Mouse (Mus musculus) left cerebral cortex, postnatal 25 days (tissue): ENCODE measurements around the gene Arsk. TPM values are rescaled to one million over a fixed set of nuclear protein-coding genes. Genes with fewer than 3 reads are reported as not detected.

Source experiments
- DNase-seq, 2 experiments: peaks; one replicate each; pipeline ENCODE4 v3.0.0; 2022; ENCODE audit warnings: low spot score in 2 of 2, mixed read lengths in 1 of 2
- intact Hi-C: fragments of 180-260 bp; cut with DNase I; formaldehyde crosslinking; loops from one replicate; pipeline ENCODE4 v1.15.1; 2025
- total RNA-seq, 2 experiments: library from RNA; stranded (reverse); gene quantifications; 2 replicates each; pipeline ENCODE4 v1.2.3; 2021

Arsk gene
- 1 to 10 TPM; 4.1 to 4.6 TPM for total RNA-seq

DNA sequence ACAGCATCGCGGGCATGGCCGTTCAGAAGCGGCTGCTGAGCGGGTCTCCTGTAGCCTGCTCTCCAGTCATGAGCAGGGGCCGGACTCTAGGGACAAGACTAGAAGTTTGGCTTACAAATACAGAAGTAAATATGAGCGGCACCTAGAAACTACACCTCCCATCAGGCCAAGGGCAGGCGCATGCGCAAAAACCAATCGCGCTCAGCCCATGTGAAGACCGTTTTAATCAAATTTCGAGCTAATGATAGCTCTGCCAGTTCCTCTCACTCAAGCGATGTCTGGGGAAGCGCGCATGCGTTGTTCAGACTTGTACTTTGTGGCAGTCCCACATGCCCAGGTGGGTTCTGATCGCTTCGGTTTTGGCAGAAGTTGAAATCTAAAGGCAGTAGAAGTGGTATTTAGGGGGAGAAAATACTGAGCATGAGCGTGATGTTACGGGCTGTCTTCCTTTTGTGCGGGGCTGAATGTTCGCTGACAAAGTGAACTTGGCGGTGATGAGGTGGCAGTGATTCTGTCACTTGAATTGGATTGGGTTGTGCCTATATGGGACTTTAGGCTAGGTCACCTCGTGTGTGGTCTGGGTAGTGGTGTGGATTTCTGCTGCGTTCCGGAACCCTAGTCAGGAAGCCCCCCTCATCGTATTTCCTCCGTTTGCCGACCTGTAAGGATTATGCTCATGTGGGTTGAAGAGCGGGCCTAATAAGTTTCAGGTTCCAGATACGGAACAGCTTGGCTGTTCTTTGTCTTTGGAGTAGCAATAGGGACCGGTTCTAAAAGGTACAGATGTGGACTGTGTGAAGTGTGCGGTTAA lies at the start of gene Arsk, which contains the start of gene Ttc37:
TSS of gene Arsk (minus strand) at position 168 of the 811 bp plus-strand sequence.
TSS of gene Ttc37 (plus strand) at position 242 of the 811 bp plus-strand sequence.
- DNase-seq = peak; percentile 91 to 98
- intact Hi-C loops = loop anchor here (5.0 kb wide), 1 partner anchor 81 kb away; the partner anchor contains the start of gene Rfesd

DNA sequence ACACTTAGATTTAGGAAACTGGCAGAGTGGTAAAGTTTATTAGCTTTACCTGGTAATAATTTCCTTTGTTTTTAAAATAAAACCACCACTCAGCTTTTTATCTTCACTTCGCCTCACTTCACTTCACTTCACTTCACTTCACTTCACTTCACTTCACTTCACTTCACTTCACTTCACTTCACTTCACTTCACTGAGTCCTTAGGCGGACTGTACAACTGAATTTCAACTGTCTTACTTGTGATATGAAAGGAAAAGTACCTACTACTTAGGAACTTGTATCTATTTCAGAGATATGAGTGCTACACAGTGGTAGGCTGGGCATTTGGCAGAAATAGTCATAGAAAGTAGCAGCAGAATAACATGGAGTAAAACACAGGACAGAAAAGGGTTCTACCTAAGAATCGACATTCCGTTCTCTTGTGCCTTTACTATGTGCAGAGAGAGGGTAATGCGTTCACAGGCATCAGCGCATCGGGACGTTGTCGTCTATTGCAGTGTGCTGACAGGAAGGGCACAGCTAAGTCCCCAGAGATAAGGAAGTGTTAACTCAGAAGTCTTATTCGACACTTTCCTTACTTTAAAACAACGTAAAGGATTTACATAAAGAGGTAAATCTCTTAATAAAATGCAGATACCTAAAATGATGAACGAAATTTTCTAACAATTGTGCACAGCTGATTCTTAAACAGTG lies 42.8 kb upstream of the Arsk start:
- intact Hi-C loops = no loop called here

DNA sequence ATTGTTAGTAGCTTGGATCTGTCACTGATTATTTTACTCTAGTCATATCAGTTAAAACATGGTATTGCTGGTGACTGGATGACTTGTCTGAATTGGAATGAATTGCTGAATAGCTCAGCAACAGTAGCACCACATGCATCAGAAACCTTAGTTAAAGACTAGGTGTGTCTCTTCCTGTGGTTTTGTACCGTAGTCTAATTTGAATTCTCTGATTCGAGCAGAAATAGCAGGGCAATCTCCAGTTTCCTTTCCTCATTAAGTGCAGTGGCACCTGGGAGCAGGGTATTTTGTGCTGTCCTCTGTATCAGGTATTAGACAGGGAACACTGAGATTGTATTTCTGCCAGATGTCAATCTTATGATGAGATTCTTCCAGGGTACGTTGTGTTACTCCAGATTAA lies 40.4 kb upstream of the Arsk start:
- no peak for DNase-seq
- intact Hi-C loops = no loop called here

More for the DNA sequence above, 42.8 kb upstream of the Arsk start:
- no peak for DNase-seq

DNA sequence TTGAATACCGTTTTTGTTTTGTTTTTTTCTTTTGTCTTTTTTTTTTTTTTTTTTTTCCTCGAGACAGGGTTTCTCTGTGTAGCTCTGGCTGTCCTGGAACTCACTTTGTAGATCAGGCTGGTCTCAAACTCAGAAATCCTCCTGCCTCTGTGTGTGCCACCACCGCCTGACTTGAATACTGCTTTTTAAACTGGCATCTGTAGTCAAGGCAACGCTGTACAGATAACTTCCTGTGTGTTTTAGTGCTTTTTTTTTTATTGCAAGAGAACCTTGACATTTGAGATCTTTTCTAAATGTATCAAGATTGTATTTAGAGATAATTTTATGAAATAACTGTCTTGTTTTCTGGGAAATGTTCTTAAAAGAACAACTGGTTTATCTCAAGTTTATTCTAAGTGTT lies 34.0 kb upstream of the Arsk start:
- no peak for DNase-seq
- intact Hi-C loops = no loop called here

DNA sequence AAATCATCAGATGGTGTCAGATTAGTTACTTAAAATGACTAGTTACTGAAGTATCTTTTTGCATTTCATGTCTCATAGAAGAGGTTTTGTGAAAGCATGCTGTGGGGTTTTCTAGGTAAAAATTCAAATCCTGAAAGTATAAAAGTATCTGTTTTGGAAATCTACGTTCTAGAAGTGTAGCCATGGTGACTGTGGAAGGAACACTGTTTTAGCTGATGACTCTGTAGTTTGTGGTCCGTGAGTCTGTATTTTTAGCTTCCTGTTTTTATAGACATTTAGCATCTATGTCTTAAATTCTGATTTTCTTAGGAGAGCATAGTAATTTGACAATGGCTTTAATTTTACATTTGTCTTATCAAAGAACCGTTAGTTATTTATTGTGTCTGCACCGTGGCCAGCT lies 30.3 kb upstream of the Arsk start:
- intact Hi-C loops = no loop called here
- peak in 1 of 2 experiments; percentile 8 for DNase-seq

DNA sequence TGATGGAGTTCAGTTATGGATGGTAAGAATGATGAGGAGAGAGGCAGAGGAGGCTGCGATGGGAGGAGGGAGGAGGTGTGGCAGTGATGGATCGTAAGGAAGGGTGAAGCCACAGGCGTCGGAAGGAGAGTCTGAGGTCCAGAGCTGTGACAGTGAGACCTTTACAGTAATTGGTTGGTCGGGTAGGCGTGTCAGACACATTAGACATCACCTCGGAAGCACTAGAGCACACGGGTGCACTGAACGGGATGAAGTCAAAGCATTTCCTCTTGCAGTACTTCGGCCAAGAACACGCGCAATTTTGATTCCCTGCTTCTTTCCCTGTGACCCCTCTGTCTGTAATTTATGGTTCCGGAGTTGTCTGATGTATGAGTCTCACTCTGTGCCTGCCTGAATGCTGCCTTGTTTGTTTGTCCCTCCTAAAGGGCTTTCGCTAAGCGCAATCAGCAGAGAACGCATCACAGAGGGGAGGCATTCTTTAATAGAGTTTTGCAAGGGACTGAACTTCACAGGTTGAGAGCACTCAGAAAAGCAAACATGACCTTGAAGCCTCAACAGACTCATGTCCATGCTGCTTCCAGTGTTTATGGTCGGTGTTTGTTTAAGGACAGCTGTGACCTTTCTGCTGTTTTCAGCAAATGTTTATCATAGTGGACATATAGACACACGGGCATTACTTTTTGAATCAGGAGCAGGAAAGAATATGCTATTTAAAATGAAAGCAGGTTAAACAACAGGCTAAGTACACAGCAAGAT lies 10.8 kb upstream of the Arsk start:
- intact Hi-C loops = no loop called here
- DNase-seq = no peak

DNA sequence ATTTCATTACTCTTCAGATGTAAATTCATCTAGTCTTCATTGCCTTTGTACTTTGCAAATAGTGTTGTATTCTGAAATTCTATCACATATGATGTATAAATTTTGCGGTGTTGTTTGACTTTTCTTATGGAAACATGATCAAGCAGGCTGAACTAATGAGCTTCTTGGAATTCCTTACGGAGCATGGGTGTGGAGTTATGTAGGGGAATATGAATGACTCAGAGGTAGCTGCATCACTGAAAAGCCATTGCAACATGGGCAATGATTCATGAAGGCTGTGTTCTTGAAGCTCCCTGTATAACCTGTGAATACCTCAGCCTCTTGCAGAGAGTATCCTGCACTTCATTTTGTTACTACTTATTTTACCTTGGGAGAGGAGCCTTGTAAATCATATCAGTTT lies 3.5 kb upstream of the Arsk start:
- DNase-seq = no peak
- intact Hi-C loops = no loop called here

DNA sequence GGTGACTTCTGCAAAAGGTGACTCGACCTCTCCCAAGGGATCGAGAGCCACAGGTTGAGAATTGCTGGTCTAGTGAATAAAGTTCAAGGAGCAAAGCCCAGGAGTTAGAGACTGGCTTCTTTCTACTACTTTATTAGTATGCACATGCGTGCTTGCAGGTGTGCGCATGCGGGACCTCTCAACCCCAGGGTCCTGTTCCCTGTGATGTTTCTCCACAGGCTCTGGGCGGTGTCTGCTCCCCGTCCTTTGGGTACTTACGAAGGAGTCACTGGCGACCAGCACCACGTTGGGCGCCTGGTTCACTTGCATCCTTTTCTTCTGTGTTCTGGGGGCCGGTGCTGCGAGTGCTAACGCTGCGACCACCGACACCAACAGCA lies 356 bp downstream of the Arsk start:
- intact Hi-C loops = loop anchor here (5.0 kb wide), 1 partner anchor 81 kb away; the partner anchor contains the start of gene Rfesd
- DNase-seq = no peak

DNA sequence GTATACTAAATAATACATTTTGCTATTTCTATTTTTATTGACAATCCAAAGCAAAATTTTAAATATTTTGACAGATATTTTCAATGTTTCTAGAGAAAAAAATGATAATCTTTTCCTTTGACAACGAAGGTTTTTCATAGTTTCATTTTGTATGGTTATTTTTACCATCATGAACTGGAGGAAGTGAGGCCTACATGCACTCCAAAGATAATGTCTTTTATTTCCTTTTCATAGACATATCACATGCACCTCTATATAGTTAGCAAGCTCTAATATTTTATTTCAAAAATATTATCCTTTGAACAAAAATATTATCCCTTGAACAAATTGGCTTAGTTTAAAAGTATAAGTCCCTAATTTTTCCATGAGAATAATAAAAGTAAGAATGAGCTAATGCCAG lies 24.1 kb downstream of the Arsk start:
- no peak for DNase-seq
- intact Hi-C loops = no loop called here

DNA sequence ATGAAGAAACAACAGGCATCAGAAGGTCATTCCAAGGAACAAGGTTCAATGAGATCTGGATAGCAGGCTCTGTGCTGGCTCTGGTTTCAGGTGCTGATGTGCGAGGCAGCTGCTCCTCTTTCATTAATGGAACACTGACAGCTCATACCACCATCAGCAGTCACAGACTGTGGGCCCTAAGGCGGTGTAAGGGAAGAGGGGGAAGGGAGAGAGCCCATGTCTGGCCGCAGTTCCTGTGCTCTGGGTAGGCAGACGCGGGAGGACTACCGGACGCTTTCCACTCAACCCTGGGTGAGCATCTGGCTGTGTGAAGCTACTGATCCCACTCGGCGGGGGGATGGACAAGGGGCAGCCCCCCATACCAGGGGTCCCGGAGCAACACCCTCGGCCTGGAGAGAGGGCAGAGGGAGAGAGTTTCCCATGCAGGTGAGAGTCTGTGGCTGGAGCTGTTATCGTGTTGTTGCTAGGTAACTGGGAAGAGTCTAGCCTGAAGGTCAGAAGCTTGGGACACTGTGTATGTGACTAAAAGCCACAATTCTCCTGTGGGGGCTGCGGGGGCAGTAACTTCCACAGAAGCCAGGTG lies 34.0 kb downstream of the Arsk start:
- intact Hi-C loops = no loop called here
- no peak for DNase-seq

DNA sequence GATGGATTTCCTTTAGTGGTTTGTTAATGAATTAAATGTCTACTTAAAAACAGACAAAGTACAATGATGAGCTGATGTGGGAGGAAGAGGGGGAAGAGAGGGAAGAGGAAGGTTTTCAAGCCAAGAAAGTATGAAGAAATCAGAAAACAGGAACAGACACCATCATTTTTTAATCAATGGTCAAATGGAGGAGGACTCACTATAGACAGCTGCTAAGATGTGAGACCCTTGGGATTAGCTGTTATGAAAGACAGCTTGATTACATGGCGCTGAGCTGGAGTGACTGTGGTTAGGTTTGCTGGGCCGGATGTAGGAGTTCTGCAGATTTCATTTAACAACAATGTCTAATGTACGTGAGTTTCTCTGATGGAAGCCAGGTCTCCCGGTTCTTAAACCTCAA lies 34.9 kb downstream of the Arsk start:
- intact Hi-C loops = no loop called here
- no peak for DNase-seq

DNA sequence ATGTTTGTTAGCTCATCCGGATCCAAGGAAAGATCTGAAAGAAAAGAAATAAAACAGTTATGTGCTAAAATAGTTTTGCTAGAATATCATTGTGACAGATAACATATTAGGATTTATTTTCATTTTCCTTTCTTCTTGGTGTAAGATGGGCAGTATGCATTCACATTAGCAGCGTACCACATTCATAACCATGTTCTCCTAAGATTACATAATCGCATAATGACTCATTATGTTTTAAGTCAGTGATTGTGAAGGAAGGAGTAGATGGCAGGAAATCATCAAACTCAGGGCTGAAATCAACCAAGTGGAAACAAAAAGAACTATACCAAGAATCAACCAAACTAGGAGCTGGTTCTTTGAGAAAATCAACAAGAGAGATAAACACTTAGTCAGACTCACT lies 35.9 kb downstream of the Arsk start:
- intact Hi-C loops = no loop called here
- DNase-seq = no peak

DNA sequence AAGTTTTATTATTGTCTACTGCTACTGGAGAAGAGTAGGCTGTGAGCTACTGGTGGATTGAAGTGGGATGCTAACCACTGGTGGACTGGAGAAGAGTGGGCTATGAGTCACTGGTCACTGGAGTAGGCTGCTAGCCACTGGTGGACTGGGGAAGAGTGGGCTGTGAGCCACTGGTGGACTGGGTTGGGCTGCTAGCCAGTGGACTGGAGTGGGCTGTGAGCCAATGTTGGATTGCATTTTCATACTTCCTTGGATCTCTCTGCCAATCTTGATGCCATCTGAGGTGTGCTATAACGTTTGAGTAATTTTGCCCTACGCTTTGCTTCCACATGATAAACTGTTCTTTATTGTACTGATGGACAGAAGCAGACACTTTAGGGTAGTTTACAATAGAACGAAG lies 36.3 kb downstream of the Arsk start:
- intact Hi-C loops = no loop called here
- no peak for DNase-seq

DNA sequence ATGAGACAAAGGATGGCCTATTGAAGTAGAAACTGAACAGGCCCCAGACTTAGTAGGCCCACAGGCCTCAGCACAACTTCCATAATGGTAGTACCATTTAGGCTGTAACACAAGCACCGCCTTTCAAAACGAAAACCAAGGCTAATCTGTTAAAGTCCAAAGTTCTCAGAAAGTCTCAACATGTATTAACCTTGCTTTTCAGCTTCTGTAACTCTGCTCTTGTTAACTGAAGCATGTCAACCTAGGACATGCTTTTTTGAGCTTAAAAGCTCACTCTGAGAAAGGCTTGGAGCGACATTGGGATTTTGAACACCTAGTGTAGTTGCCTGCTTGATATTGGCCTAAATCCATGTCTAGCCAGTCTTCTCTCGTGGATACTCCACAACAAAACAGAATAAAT lies 38.9 kb downstream of the Arsk start:
- intact Hi-C loops = loop anchor here (5.0 kb wide), 1 partner anchor 117 kb away; the partner anchor contains the start of gene Rhobtb3
- no peak for DNase-seq

DNA sequence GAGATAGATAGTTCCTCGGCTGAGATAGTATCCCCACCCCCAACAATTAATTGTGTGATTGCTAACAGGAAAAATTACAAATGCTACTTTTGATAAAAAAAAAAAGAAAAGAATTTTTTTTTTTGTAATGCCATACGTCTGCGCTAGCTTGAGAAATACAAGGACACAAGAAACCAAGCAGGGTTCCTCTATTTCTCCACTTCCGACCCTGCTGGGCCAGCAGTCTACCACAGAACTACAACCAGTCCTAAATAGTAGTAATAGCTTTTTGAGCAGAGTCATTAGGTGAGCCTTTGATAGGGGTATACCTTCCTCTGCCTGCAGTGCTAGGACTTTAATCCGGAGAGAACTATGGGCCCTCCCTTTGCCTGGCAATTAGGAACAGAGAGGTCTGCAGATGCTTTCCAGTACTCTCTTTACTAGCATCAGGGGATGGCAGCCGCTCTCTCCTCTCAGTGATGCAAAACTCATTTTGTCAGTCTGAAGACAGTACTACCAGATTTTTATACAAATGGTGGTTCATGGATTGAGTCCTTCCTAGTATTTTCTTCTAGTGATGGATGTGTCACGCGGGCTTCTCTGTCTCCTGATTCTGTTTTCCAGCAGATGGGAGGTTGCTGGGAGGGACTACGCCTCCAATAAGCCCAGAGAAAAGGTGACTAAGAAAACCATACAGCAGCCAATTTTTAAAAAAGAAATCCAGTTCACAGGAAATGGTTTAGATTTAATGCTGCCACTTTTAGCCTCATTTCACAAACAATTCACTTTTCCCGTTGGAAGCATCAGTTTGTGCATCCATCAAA lies 41.0 kb downstream of the Arsk start:
- peak; percentile 37 to 82 for DNase-seq
- intact Hi-C loops = loop anchor here (5.0 kb wide), 1 partner anchor 115 kb away; the partner anchor contains the start of gene Rhobtb3

DNA sequence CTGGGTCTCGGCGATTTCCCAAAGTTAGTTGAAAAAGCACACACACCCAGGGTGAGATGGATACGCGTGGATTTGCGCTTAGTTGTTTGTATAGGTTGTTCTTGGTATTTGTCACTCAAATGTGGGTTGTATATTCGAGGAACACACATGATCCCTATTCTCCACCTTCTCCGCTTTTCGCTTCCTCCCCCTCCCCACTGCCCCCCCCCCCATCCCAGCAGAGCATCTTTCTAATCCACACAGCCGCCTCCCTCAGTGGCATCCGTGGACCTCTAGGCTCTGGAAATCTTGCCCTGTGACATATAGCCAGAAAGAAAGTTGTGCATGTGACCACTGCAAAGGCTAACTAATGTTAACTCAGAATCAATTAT lies 41.6 kb downstream of the Arsk start, which contains the start of gene Gpr150:
TSS of gene Gpr150 (minus strand) at position 101 of the 371 bp plus-strand sequence.
- intact Hi-C loops = loop anchor here (5.0 kb wide), 1 partner anchor 115 kb away; the partner anchor contains the start of gene Rhobtb3
- DNase-seq = no peak

DNA sequence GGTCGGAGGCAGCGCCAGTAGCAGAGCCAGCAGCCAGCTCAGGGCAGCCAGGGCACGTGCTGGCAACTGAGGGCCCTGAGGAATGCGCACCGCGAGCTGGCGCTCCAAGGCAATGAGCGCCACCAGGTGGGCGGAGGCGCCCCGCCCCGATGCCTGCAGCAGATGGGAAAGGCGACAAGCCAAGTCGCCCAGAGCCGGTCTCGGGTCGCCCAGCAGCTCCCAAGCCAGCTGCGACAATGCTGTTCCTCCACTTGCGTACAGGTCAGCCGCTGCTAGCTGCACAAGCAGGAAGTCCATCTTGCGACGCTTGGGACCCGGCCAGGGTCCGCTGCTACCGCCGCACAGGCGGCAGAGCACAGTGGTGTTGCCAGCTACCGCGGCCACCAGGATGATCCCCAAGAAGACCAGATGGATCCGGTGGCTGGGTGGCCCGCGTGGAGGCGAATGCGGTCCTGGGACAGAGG lies 42.2 kb downstream of the Arsk start:
- peak; percentile 75 to 80 for DNase-seq
- intact Hi-C loops = loop anchor here (5.0 kb wide), 1 partner anchor 114 kb away; the partner anchor contains the start of gene Rhobtb3

DNA sequence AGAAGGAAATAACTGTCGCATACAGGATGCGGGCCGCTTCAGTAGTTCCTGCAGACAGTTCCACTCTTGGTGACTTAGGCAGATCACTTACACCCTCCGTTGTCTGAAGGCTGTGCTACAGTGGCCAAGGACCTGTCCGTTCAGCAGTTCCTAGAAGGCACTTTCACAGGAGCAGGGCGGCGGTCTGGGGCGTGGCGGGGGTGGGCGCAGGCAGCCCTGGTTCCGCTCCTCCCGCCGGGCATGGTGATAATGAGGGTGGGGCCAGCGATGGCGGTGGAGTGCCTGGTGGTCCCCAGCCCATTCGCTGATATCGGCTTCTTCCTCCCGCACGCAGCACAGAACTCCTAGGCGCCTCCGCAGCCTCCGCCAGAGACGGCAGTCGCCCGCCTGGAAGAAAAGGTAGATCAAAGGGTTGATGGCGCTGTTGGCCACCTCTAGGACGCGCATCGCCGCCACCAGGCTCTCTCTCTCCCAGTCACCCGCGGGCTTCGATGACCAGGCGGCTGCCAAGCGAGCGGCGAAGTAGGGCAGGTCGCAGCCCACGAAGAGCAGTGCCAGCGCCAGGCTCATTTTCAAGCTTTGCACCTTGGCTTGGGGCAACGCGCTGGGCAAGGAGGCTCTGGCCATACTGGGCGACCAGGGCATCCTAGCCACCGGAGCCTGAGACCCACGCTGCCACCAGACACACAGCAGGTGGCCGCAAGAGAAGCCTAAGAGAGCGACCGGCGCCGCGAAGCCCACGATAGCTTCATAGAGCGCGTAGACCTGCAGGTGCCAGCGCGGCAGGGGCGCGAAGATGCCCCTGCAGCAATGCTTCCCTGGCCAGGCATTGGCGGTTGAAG lies 42.8 kb downstream of the Arsk start:
- intact Hi-C loops = loop anchor here (5.0 kb wide), 1 partner anchor 113 kb away; the partner anchor contains the start of gene Rhobtb3
- DNase-seq = peak; percentile 35 to 41
